Mouse (Mus musculus) kidney, adult 2 months (tissue): ENCODE data around the gene Ccl22. TPM values are rescaled to one million over a fixed set of nuclear protein-coding genes. Genes with fewer than 3 reads are reported as not detected.

ENCODE experiments used
- DNase-seq: peaks from one replicate; pipeline ENCODE4 v3.0.0; 2021
- H3K27ac ChIP-seq: fragments of 200-500 bp; 2 replicates; pipeline ENCODE4 v1.5.1; 2012; ENCODE audit warnings: low read depth, low read length, control low read depth, inconsistent platforms; ENCODE audit not compliant: insufficient read depth
- H3K27me3 ChIP-seq: fragments of 200-500 bp; replicated peaks from 2 replicates; pipeline ENCODE4 v1.6.1; 2012; ENCODE audit warnings: mild to moderate bottlenecking, moderate library complexity, low read length, inconsistent platforms; ENCODE audit not compliant: control insufficient read depth, insufficient read depth
- H3K36me3 ChIP-seq: fragments of 200-500 bp; 2 replicates; pipeline ENCODE4 v1.6.1; 2012; ENCODE audit warnings: mild to moderate bottlenecking, moderate library complexity, low read length, inconsistent platforms; ENCODE audit not compliant: control insufficient read depth, insufficient read depth
- H3K4me1 ChIP-seq: fragments of 200-500 bp; 2 replicates; pipeline ENCODE4 v1.6.1; 2011; ENCODE audit warnings: low read length; ENCODE audit not compliant: control insufficient read depth, insufficient read depth
- H3K4me3 ChIP-seq: fragments of 200-500 bp; 2 replicates; pipeline ENCODE4 v1.5.1; 2011; ENCODE audit warnings: mild to moderate bottlenecking, low read depth, low read length, control low read depth; ENCODE audit not compliant: insufficient read depth
- CTCF ChIP-seq: fragments of 200-500 bp; conservative IDR thresholded peaks from 2 replicates; pipeline ENCODE4 v1.5.1; 2011; ENCODE audit warnings: low read depth, mild to moderate bottlenecking, control low read depth, low read length, moderate library complexity, mixed read lengths; ENCODE audit not compliant: insufficient read depth, insufficient read length
- POLR2A ChIP-seq: fragments of 200-500 bp; IDR thresholded peaks from one replicate; pipeline ENCODE4 v1.6.1; 2011; ENCODE audit warnings: low read depth, low read length, control low read depth
- WGBS: fragments of 180-500 bp; shearing (Covaris S2); methylation state at CpG from one replicate; pipeline ENCODE4 v1.1.7; 2018; 5-methylcytosine and 5-hydroxymethylcytosine counted together
- polyA plus RNA-seq: library from polyadenylated mRNA; depleted of rRNA; stranded (reverse); fragments of >200 nt; gene quantifications from 2 replicates; pipeline ENCODE4 v1.2.3, GENCODE M21; 2012

The Ccl22 gene
- polyA plus RNA-seq, 1 experiment: 3.7 TPM

- Histone ChIP-seq H3K4me3 (no peak overlapping the region), H3K27me3 (no peaks in the 10 kb centered on the region), H3K36me3 (no peaks in the 10 kb centered on the region), H3K27ac (peak overlapping the region; percentile 39), H3K4me1 (peaks cover 34% of the 10 kb centered on the region)
- DNase-seq: no peak
- TF ChIP-seq CTCF (no peak), POLR2A (no peak)
- 50% methylated on average over 10 of the region's 10 CpGs for WGBS
These were observed 33.6 kb downstream of the Ccl22 start for GRCm38 (mm10) chr8:94778895-94779533.

GRCm38 (mm10) chr8:94779534-94780294 lies 34.3 kb downstream of the Ccl22 start:
- no peak overlapping the region for H3K27ac ChIP-seq
- WGBS: 89% methylated on average over 16 of the region's 16 CpGs
- H3K27me3 ChIP-seq: no peaks in the 10 kb centered on the region
- peaks cover 40% of the 10 kb centered on the region for H3K4me1 ChIP-seq
- H3K36me3 ChIP-seq: no peaks in the 10 kb centered on the region
- H3K4me3 ChIP-seq: no peak overlapping the region
- TF ChIP-seq POLR2A (no peak), CTCF (no peak)
- no peak for DNase-seq

- H3K36me3 ChIP-seq: no peaks in the 10 kb centered on the region
- no peaks in the 10 kb centered on the region for H3K27me3 ChIP-seq
- H3K27ac ChIP-seq: peak overlapping the region; percentile 50; the same call in 1 of the 2 replicates
- no peak for TF ChIP-seq CTCF
- no peak for DNase-seq
- H3K4me3 ChIP-seq: no peak overlapping the region
- peaks cover 47% of the 10 kb centered on the region for H3K4me1 ChIP-seq
- WGBS: 90% methylated on average over 21 of the region's 21 CpGs
These were observed 35.2 kb downstream of the Ccl22 start for GRCm38 (mm10) chr8:94780491-94781154.

- no peak overlapping the region for H3K4me3 ChIP-seq
- peaks cover 49% of the 10 kb centered on the region for H3K4me1 ChIP-seq
- no peaks in the 10 kb centered on the region for H3K36me3 ChIP-seq
- TF ChIP-seq POLR2A: no peak
- no peak for TF ChIP-seq CTCF
- no peak for DNase-seq
- H3K27me3 ChIP-seq: no peaks in the 10 kb centered on the region
- WGBS: 60% methylated on average over 7 of the region's 7 CpGs
- peak overlapping the region; percentile 50 for H3K27ac ChIP-seq
These were observed 35.9 kb downstream of the Ccl22 start for GRCm38 (mm10) chr8:94781155-94781837.

GRCm38 (mm10) chr8:94781838-94782235 lies 36.4 kb downstream of the Ccl22 start:
- peak; percentile 96 for DNase-seq
- Histone ChIP-seq H3K4me1 (peaks cover 49% of the 10 kb centered on the region), H3K4me3 (no peak overlapping the region), H3K36me3 (no peaks in the 10 kb centered on the region), H3K27me3 (no peaks in the 10 kb centered on the region), H3K27ac (peak overlapping the region; percentile 85)
- TF ChIP-seq CTCF (no peak), POLR2A (no peak)
- WGBS: 13% methylated on average over 11 of the region's 11 CpGs

GRCm38 (mm10) chr8:94783890-94784289 lies 38.5 kb downstream of the Ccl22 start:
- Histone ChIP-seq H3K27me3 (no peaks in the 10 kb centered on the region), H3K27ac (no peak overlapping the region), H3K4me1 (peaks cover 50% of the 10 kb centered on the region), H3K36me3 (no peaks in the 10 kb centered on the region), H3K4me3 (no peak overlapping the region)
- TF ChIP-seq POLR2A (no peak), CTCF (no peak)
- DNase-seq: no peak
- WGBS: 67% methylated on average over 4 of the region's 4 CpGs
